8 mouse cellular contexts compared by ENCODE assay signal in the genomic region with DNA sequence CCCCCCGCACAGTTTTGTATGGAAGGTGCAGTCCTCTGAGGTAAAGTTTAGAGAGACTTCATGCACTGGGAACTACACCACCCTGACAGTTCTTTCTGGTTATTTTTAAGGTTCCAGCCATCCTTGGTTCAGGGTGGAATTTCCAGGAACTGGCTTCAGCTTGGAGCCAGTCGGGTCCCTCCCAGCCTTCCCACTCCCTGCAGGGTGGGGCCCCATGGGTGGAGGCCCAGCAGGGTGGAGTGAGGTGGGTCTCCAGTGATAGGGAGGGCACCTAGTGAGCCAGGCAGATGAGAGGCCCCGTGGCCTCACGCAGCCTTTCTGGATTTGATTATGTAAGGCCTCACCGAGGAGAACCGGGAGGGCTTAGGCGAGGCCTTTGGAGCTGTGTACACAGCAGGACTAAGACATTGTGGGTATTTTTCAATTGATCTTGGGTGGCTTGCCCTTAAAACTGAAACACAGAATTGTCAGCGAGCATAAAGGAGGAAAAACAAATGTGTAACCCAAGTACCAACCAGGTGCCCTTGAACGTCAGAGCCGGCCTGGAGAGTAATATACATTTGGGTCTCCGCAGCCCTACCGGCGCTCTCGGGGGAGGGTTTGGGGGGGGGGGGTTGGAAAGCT. TPM values are rescaled to one million over a fixed set of nuclear protein-coding genes. Genes with fewer than 3 reads are reported as not detected.
DNase-seq lines count a peak whose midpoint lies in the region; ATAC-seq lines count a peak whose summit lies in the region.

No protein-coding gene starts in this region.

- peak overlapping the region; percentile 65 for H3K4me2 ChIP-seq in heart, embryonic 12.5 days
- peak overlapping the region; percentile 52 for H3K4me2 ChIP-seq in kidney, embryonic 15.5 days

- peaks cover 39% of the 10 kb centered on the region for H3K36me3 ChIP-seq in embryonic facial prominence, embryonic 10.5 days (replicated peaks)
- peaks cover 23% of the 10 kb centered on the region; the same call in 1 of the 2 replicates for H3K36me3 ChIP-seq in heart, embryonic 12.5 days
- peaks cover 19% of the 10 kb centered on the region for H3K36me3 ChIP-seq in kidney, embryonic 15.5 days

- H3K9me3 ChIP-seq in embryonic facial prominence, embryonic 10.5 days, result no peaks in the 10 kb centered on the region
- H3K9me3 ChIP-seq in heart, embryonic 12.5 days (replicated peaks), result no peaks in the 10 kb centered on the region
- no peaks in the 10 kb centered on the region for H3K9me3 ChIP-seq in kidney, embryonic 15.5 days (replicated peaks)

- DNase-seq in urinary bladder, postnatal 36 days (ENCODE audit: low spot score in 2 of 2), result peak; percentile 68 to 73
- DNase-seq in urinary bladder, postnatal 25 days (ENCODE audit: low spot score), result no peak
- DNase-seq in embryonic facial prominence, embryonic 10.5 days (ENCODE audit: low spot score), result peak; percentile 70
- DNase-seq in lung, postnatal 14 days, result peak; percentile 69
- DNase-seq in spleen, postnatal 4 days (ENCODE audit: low spot score in 2 of 2), result peak; percentile 86 to 90
- DNase-seq in right cerebral cortex, postnatal 36 days (ENCODE audit: low spot score in 2 of 2), result no peak

- H3K27ac ChIP-seq in embryonic facial prominence, embryonic 10.5 days (replicated peaks), result peak overlapping the region; percentile 86
- peak overlapping the region; percentile 88 for H3K27ac ChIP-seq in heart, embryonic 12.5 days (ENCODE audit: poor library complexity, severe bottlenecking)
- peak overlapping the region; percentile 94 for H3K27ac ChIP-seq in kidney, embryonic 15.5 days

- ATAC-seq in heart, embryonic 12.5 days (ENCODE audit: insufficient number of reproducible peaks, low FRiP score), result peak; percentile 84
- peak; percentile 80 for ATAC-seq in kidney, embryonic 15.5 days (replicated peaks; ENCODE audit: low FRiP score)

- peaks cover 93% of the 10 kb centered on the region for H3K4me1 ChIP-seq in embryonic facial prominence, embryonic 10.5 days
- H3K4me1 ChIP-seq in heart, embryonic 12.5 days (replicated peaks), result peaks cover 83% of the 10 kb centered on the region
- peaks cover 94% of the 10 kb centered on the region for H3K4me1 ChIP-seq in kidney, embryonic 15.5 days

- no peaks in the 10 kb centered on the region for H3K27me3 ChIP-seq in embryonic facial prominence, embryonic 10.5 days (replicated peaks; ENCODE audit: low read depth, poor library complexity, severe bottlenecking)
- no peaks in the 10 kb centered on the region for H3K27me3 ChIP-seq in heart, embryonic 12.5 days (replicated peaks)
- no peaks in the 10 kb centered on the region for H3K27me3 ChIP-seq in kidney, embryonic 15.5 days

- peak overlapping the region; percentile 44 for H3K4me3 ChIP-seq in embryonic facial prominence, embryonic 10.5 days
- H3K4me3 ChIP-seq in heart, embryonic 12.5 days, result peak overlapping the region; percentile 29
- peak overlapping the region; percentile 29 for H3K4me3 ChIP-seq in kidney, embryonic 15.5 days (replicated peaks)

- WGBS in embryonic facial prominence, embryonic 10.5 days, result 7% methylated on average over 14 of the region's 14 CpGs
- 7% methylated on average over 13 of the region's 14 CpGs for WGBS in heart, embryonic 12.5 days
- 4% methylated on average over 14 of the region's 14 CpGs for WGBS in kidney, embryonic 15.5 days

- peak overlapping the region; percentile 64 for H3K9ac ChIP-seq in heart, embryonic 12.5 days
- 0 out of 2 replicates have a peak overlapping the region, but pooled peaks have one; percentile 33 for H3K9ac ChIP-seq in kidney, embryonic 15.5 days

RNA-seq across cellular contexts. Expression of gene Klf3, which starts 8.4 kb away (rescaled TPM):
- polyA plus RNA-seq in embryonic facial prominence, embryonic 10.5 days (2016; fragmentation: Nextera tagmentation; extraction: Ambion mirVana), result 55.0 and 55.2 TPM in 2 replicates
- 66.9 and 69.7 TPM in 2 replicates for polyA plus RNA-seq in heart, embryonic 12.5 days (2016; fragmentation: Nextera tagmentation; extraction: Ambion mirVana)
- polyA plus RNA-seq in kidney, embryonic 15.5 days (2015; fragmentation: Nextera tagmentation; extraction: Ambion mirVana), result 62.2 and 63.6 TPM in 2 replicates

Comparison
In these comparisons a context has a peak if more than half of its experiments do, and no peak if none do; other contexts are left out.
1. DNase-seq: peak in urinary bladder, postnatal 36 days (2 of 2), embryonic facial prominence, embryonic 10.5 days (single experiment), lung, postnatal 14 days (single experiment) and spleen, postnatal 4 days (2 of 2); none in urinary bladder, postnatal 25 days (single experiment) and right cerebral cortex, postnatal 36 days (0 of 2).
2. Peak in every context shown above with its lines, with median percentiles within 50 percentile points of each other: H3K27ac ChIP-seq and H3K4me3 ChIP-seq.